In genomic region chr11:40402249-40402648, GRCm38 (mm10) we compare ENCODE assay signal across 16 mouse cellular contexts.
DNase-seq lines count a peak whose midpoint lies in the region; ATAC-seq lines count a peak whose summit lies in the region.
"Had no signal": no experiment of that assay in that cellular context is flagged by ENCODE, and none has a peak within 500 bp of the region (broad histone marks: within the 10 kb centered on the region; RNA-seq: fewer than 3 reads in every experiment).

No protein-coding gene starts in this region.

- peaks cover 6% of the 10 kb centered on the region; the same call in 1 of the 2 replicates for H3K4me1 ChIP-seq in limb, embryonic 12.5 days (replicated peaks)
- peaks cover 11% of the 10 kb centered on the region for H3K4me1 ChIP-seq in limb, embryonic 10.5 days
- no peaks in the 10 kb centered on the region for H3K4me1 ChIP-seq in embryonic facial prominence, embryonic 14.5 days (ENCODE audit: control insufficient read depth, insufficient read depth, low read length)

- 0 out of 2 replicates have a peak, but pooled peaks cover 6% of the 10 kb centered on the region for H3K27me3 ChIP-seq in limb, embryonic 12.5 days
- H3K27me3 ChIP-seq in limb, embryonic 10.5 days (ENCODE audit: low read depth, poor library complexity, severe bottlenecking): no peaks in the 10 kb centered on the region
- H3K27me3 ChIP-seq in embryonic facial prominence, embryonic 14.5 days (replicated peaks; ENCODE audit: control insufficient read depth, insufficient read depth, low read length): no peaks in the 10 kb centered on the region
- H3K27me3 ChIP-seq: forebrain, embryonic 12.5 days had no signal

- no peaks in the 10 kb centered on the region for H3K36me3 ChIP-seq in limb, embryonic 12.5 days
- no peaks in the 10 kb centered on the region for H3K36me3 ChIP-seq in limb, embryonic 10.5 days
- H3K36me3 ChIP-seq in embryonic facial prominence, embryonic 14.5 days (ENCODE audit: control insufficient read depth, insufficient read depth, low read length): no peaks in the 10 kb centered on the region
- H3K36me3 ChIP-seq: forebrain, embryonic 12.5 days had no signal

- WGBS in limb, embryonic 12.5 days: 60% methylated on average over 1 of the region's 1 CpGs
- WGBS in limb, embryonic 10.5 days: 65% methylated on average over 1 of the region's 1 CpGs
- WGBS in embryonic facial prominence, embryonic 14.5 days: 42% methylated on average over 1 of the region's 1 CpGs

- H3K4me3 ChIP-seq in limb, embryonic 12.5 days (replicated peaks): no peak overlapping the region
- H3K4me3 ChIP-seq in limb, embryonic 10.5 days: no peak overlapping the region
- H3K4me3 ChIP-seq in embryonic facial prominence, embryonic 14.5 days (ENCODE audit: low read depth, low read length): no peak overlapping the region
- H3K4me3 ChIP-seq: forebrain, embryonic 12.5 days had no signal

- ATAC-seq in limb, embryonic 12.5 days (ENCODE audit: insufficient number of reproducible peaks, insufficient read depth, low FRiP score, low TSS enrichment, low read depth): peak; percentile 52; the same call in 1 of the 2 replicates
- peak; percentile 53; the same call in 1 of the 2 replicates for ATAC-seq in embryonic facial prominence, embryonic 14.5 days (ENCODE audit: low read depth)
- peak; percentile 52 for ATAC-seq in megakaryocyte progenitor cell, adult 5-6 weeks (replicated peaks; ENCODE audit: poor library complexity)

- DNase-seq in limb, embryonic 10.5 days (ENCODE audit: low spot score): no peak
- DNase-seq in NIH3T3 (ENCODE audit: low read depth): peak; percentile 83
- peak; percentile 56 for DNase-seq in embryonic facial prominence, embryonic 14.5 days (ENCODE audit: low spot score)
- no peak for DNase-seq in gastrocnemius, postnatal 14 days
- no peak for DNase-seq in gastrocnemius, postnatal 25 days
- DNase-seq in cerebellum, postnatal 14 days: no peak
- DNase-seq: adrenal gland, adult 2 months; gastrocnemius, postnatal 36 days; kidney, adult 18-20 months; left cerebral cortex, postnatal 4 days; spleen, adult 18-20 months; thymus, adult 18-20 months had no signal

- H3K4me2 ChIP-seq in limb, embryonic 12.5 days: no peak overlapping the region
- no peak overlapping the region for H3K4me2 ChIP-seq in embryonic facial prominence, embryonic 14.5 days (ENCODE audit: low read depth, low read length)
- H3K4me2 ChIP-seq: forebrain, embryonic 12.5 days; hindbrain, embryonic 14.5 days had no signal

- H3K27ac ChIP-seq in limb, embryonic 12.5 days: no peak overlapping the region
- H3K27ac ChIP-seq in limb, embryonic 10.5 days: no peak overlapping the region
- no peak overlapping the region for H3K27ac ChIP-seq in embryonic facial prominence, embryonic 14.5 days (replicated peaks; ENCODE audit: low read depth, low read length)
- H3K27ac ChIP-seq: forebrain, embryonic 12.5 days; hindbrain, embryonic 14.5 days had no signal

- H3K9me3 ChIP-seq in limb, embryonic 12.5 days: no peaks in the 10 kb centered on the region
- H3K9me3 ChIP-seq in limb, embryonic 10.5 days (replicated peaks): no peaks in the 10 kb centered on the region
- no peaks in the 10 kb centered on the region for H3K9me3 ChIP-seq in embryonic facial prominence, embryonic 14.5 days (ENCODE audit: control insufficient read depth, low read length)
- H3K9me3 ChIP-seq: forebrain, embryonic 12.5 days had no signal

- intact Hi-C loops in gastrocnemius, postnatal 14 days (cut with DNase I; ENCODE audit: low total_unique reads): no loop called here

- H3K9ac ChIP-seq in limb, embryonic 12.5 days (replicated peaks): no peak overlapping the region
- no peak overlapping the region for H3K9ac ChIP-seq in embryonic facial prominence, embryonic 14.5 days (ENCODE audit: low read depth, low read length)
- H3K9ac ChIP-seq: forebrain, embryonic 12.5 days; hindbrain, embryonic 14.5 days had no signal

Comparison
In these comparisons a context has a peak if more than half of its experiments do, and no peak if none do; other contexts are left out.
1. DNase-seq: peak in NIH3T3 (single experiment) and embryonic facial prominence, embryonic 14.5 days (single experiment); none in limb, embryonic 10.5 days (single experiment), gastrocnemius, postnatal 14 days (single experiment), gastrocnemius, postnatal 25 days (single experiment) and cerebellum, postnatal 14 days (0 of 2).
2. Peak in every context shown above with its lines, with median percentiles within 50 percentile points of each other: ATAC-seq.